Mouse (Mus musculus): ENCODE measurements around the gene Vrk1. TPM values are rescaled to one million over a fixed set of nuclear protein-coding genes. Genes with fewer than 3 reads are reported as not detected.

The Vrk1 gene
- polyA plus RNA-seq, 1 experiment from 2014 or later: 114 TPM

- Histone ChIP-seq H3K4me1 (replicated peaks; ENCODE audit: control insufficient read depth, insufficient read depth, low read length) (0 out of 2 replicates have a peak, but pooled peaks cover 2% of the 10 kb centered on the region), H3K4me3 (ENCODE audit: low read depth, low read length) (peak overlapping the region; percentile 93; the same call in 1 of the 2 replicates), H3K4me2 (ENCODE audit: low read depth, low read length, severe bottlenecking) (peak overlapping the region; percentile 42; the same call in 1 of the 2 replicates), H3K36me3 (ENCODE audit: control insufficient read depth, insufficient read depth, low read length) (no peaks in the 10 kb centered on the region; the same call in 1 of the 2 replicates), H3K27me3 (ENCODE audit: control insufficient read depth, insufficient read depth, low read length) (no peaks in the 10 kb centered on the region), H3K9ac (ENCODE audit: low read length) (peak overlapping the region; percentile 88; the same call in 1 of the 2 replicates), H3K9me3 (ENCODE audit: control insufficient read depth, low read length) (no peaks in the 10 kb centered on the region), H3K27ac (ENCODE audit: low read depth, low read length) (no peak overlapping the region)
- ATAC-seq (replicated peaks; ENCODE audit: low FRiP score): peak; percentile 1; the same call in 1 of the 2 replicates
- 85% methylated on average over 12 of the region's 12 CpGs for WGBS
- DNase-seq (ENCODE audit: low spot score): no peak
Measured at GRCm38 (mm10) chr12:106009122-106009870, 732 bp upstream of the Vrk1 start.

DNA sequence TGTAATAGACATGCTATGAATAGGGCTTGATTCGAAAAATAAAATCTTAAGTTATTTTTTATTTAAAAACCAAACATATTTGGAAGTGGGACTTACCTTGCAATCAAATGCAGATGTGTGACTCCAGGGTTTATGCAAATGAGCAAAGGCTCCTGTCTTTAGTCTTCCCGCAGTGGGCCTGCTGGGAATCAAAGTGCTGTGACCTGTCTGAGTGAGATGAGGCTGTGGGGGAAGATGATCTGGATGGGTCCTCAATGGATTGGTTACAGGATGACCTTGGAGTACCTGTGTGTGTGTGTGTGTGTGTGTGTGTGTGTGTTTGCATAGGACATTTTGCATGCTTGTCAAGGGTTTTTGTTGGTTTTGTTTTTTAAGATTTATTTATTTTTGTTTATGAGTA is 2.1 kb downstream of the Vrk1 start:
- Histone ChIP-seq H3K27ac (ENCODE audit: low read depth, low read length) (no peak overlapping the region), H3K4me1 (replicated peaks; ENCODE audit: control insufficient read depth, insufficient read depth, low read length) (0 out of 2 replicates have a peak, but pooled peaks cover 2% of the 10 kb centered on the region), H3K9me3 (ENCODE audit: control insufficient read depth, low read length) (no peaks in the 10 kb centered on the region), H3K27me3 (ENCODE audit: control insufficient read depth, insufficient read depth, low read length) (no peaks in the 10 kb centered on the region), H3K4me3 (ENCODE audit: low read depth, low read length) (no peak overlapping the region), H3K9ac (ENCODE audit: low read length) (no peak overlapping the region), H3K4me2 (ENCODE audit: low read depth, low read length, severe bottlenecking) (no peak overlapping the region), H3K36me3 (ENCODE audit: control insufficient read depth, insufficient read depth, low read length) (no peaks in the 10 kb centered on the region; the same call in 1 of the 2 replicates)
- no peak for DNase-seq (ENCODE audit: low spot score)
- WGBS: 80% methylated on average over 2 of the region's 2 CpGs
- ATAC-seq (replicated peaks; ENCODE audit: low FRiP score): no peak

GRCm38 (mm10) chr12:106016265-106017012 is 6.4 kb downstream of the Vrk1 start:
- Histone ChIP-seq H3K9me3 (ENCODE audit: control insufficient read depth, low read length) (no peaks in the 10 kb centered on the region), H3K4me1 (replicated peaks; ENCODE audit: control insufficient read depth, insufficient read depth, low read length) (0 out of 2 replicates have a peak, but pooled peaks cover under 1% of the 10 kb centered on the region), H3K27me3 (ENCODE audit: control insufficient read depth, insufficient read depth, low read length) (no peaks in the 10 kb centered on the region), H3K36me3 (ENCODE audit: control insufficient read depth, insufficient read depth, low read length) (no peaks in the 10 kb centered on the region; the same call in 1 of the 2 replicates), H3K4me2 (ENCODE audit: low read depth, low read length, severe bottlenecking) (no peak overlapping the region), H3K4me3 (ENCODE audit: low read depth, low read length) (no peak overlapping the region), H3K27ac (ENCODE audit: low read depth, low read length) (no peak overlapping the region), H3K9ac (ENCODE audit: low read length) (no peak overlapping the region)
- DNase-seq (ENCODE audit: low spot score): no peak
- ATAC-seq (replicated peaks; ENCODE audit: low FRiP score): no peak
- 84% methylated on average over 12 of the region's 12 CpGs for WGBS

- H3K9ac ChIP-seq (ENCODE audit: low read length): no peak overlapping the region
- H3K4me3 ChIP-seq (ENCODE audit: low read depth, low read length): no peak overlapping the region
- WGBS: 79% methylated on average over 4 of the region's 4 CpGs
- H3K4me1 ChIP-seq (replicated peaks; ENCODE audit: control insufficient read depth, insufficient read depth, low read length): no peaks in the 10 kb centered on the region
- ATAC-seq (replicated peaks; ENCODE audit: low FRiP score) (no peak), DNase-seq (ENCODE audit: low spot score) (no peak)
- H3K4me2 ChIP-seq (ENCODE audit: low read depth, low read length, severe bottlenecking): no peak overlapping the region
- no peaks in the 10 kb centered on the region; the same call in 1 of the 2 replicates for H3K36me3 ChIP-seq (ENCODE audit: control insufficient read depth, insufficient read depth, low read length)
- H3K27me3 ChIP-seq (ENCODE audit: control insufficient read depth, insufficient read depth, low read length): no peaks in the 10 kb centered on the region
- H3K9me3 ChIP-seq (ENCODE audit: control insufficient read depth, low read length): no peaks in the 10 kb centered on the region
- H3K27ac ChIP-seq (ENCODE audit: low read depth, low read length): no peak overlapping the region
Measured at GRCm38 (mm10) chr12:106020063-106020462, 10.0 kb downstream of the Vrk1 start.

DNA sequence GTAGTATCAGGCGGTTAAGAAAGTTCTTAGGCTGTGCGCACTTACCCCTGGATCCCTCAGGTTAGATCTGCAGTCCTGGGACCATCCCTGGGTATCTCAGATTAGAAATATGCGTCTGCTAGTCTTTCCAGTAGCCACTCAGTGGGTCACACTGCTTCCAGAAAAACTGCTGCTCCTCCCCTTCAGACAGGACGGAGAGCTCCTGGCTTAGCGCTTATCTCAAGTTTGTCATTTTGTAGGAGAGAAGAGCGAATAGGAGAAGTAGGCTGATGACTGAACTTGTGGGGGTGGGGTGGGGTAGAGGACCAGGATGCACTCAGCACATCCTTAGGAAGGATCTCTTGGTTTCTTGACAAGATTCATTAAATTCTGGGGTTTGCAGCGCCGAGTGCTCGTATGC is 13.6 kb downstream of the Vrk1 start:
- no peak overlapping the region for H3K9ac ChIP-seq (ENCODE audit: low read length)
- WGBS: 94% methylated on average over 9 of the region's 9 CpGs
- no peak overlapping the region for H3K4me3 ChIP-seq (ENCODE audit: low read depth, low read length)
- no peak for DNase-seq (ENCODE audit: low spot score)
- no peaks in the 10 kb centered on the region for H3K27me3 ChIP-seq (ENCODE audit: control insufficient read depth, insufficient read depth, low read length)
- no peak overlapping the region for H3K4me2 ChIP-seq (ENCODE audit: low read depth, low read length, severe bottlenecking)
- H3K9me3 ChIP-seq (ENCODE audit: control insufficient read depth, low read length): no peaks in the 10 kb centered on the region
- no peak overlapping the region for H3K27ac ChIP-seq (ENCODE audit: low read depth, low read length)
- no peaks in the 10 kb centered on the region for H3K4me1 ChIP-seq (replicated peaks; ENCODE audit: control insufficient read depth, insufficient read depth, low read length)
- H3K36me3 ChIP-seq (ENCODE audit: control insufficient read depth, insufficient read depth, low read length): no peaks in the 10 kb centered on the region; the same call in none of the 2 replicates
- ATAC-seq (replicated peaks; ENCODE audit: low FRiP score): no peak

DNA sequence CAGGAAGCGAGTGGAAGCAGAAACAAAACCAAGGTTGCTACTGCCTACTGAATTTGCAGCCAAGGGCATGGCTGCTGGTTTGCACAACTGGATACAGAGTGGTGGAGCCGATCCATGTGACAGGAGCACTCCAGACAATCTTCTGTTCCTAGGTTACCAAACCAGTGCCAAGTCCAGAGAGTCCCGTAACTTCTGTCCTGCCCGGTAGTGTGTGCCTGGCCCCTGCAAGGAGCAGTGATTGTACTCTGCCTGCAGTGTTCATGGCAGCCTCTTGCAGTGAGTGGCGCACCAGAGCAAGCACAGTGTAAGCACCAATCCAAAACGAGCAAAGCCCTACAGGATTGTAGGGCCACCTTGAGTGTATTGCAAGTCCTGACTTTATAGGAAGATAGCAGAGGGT is 15.4 kb downstream of the Vrk1 start:
- no peak overlapping the region for H3K27ac ChIP-seq (ENCODE audit: low read depth, low read length)
- H3K9ac ChIP-seq (ENCODE audit: low read length): no peak overlapping the region
- no peak for DNase-seq (ENCODE audit: low spot score)
- H3K4me2 ChIP-seq (ENCODE audit: low read depth, low read length, severe bottlenecking): no peak overlapping the region
- no peaks in the 10 kb centered on the region for H3K4me1 ChIP-seq (replicated peaks; ENCODE audit: control insufficient read depth, insufficient read depth, low read length)
- ATAC-seq (replicated peaks; ENCODE audit: low FRiP score): no peak
- no peaks in the 10 kb centered on the region for H3K9me3 ChIP-seq (ENCODE audit: control insufficient read depth, low read length)
- H3K27me3 ChIP-seq (ENCODE audit: control insufficient read depth, insufficient read depth, low read length): no peaks in the 10 kb centered on the region
- H3K4me3 ChIP-seq (ENCODE audit: low read depth, low read length): no peak overlapping the region
- whole genome bisulfite sequencing: 86% methylated on average over 6 of the region's 6 CpGs
- no peaks in the 10 kb centered on the region; the same call in none of the 2 replicates for H3K36me3 ChIP-seq (ENCODE audit: control insufficient read depth, insufficient read depth, low read length)

- WGBS: 86% methylated on average over 16 of the region's 16 CpGs
- Histone ChIP-seq H3K27me3 (ENCODE audit: control insufficient read depth, insufficient read depth, low read length) (no peaks in the 10 kb centered on the region), H3K27ac (ENCODE audit: low read depth, low read length) (no peak overlapping the region), H3K4me3 (ENCODE audit: low read depth, low read length) (no peak overlapping the region), H3K4me1 (replicated peaks; ENCODE audit: control insufficient read depth, insufficient read depth, low read length) (no peaks in the 10 kb centered on the region), H3K4me2 (ENCODE audit: low read depth, low read length, severe bottlenecking) (no peak overlapping the region), H3K9me3 (ENCODE audit: control insufficient read depth, low read length) (no peaks in the 10 kb centered on the region), H3K36me3 (ENCODE audit: control insufficient read depth, insufficient read depth, low read length) (no peaks in the 10 kb centered on the region; the same call in none of the 2 replicates), H3K9ac (ENCODE audit: low read length) (no peak overlapping the region)
- ATAC-seq (replicated peaks; ENCODE audit: low FRiP score): no peak
- no peak for DNase-seq (ENCODE audit: low spot score)
Measured at GRCm38 (mm10) chr12:106026385-106027134, 16.5 kb downstream of the Vrk1 start.

GRCm38 (mm10) chr12:106027372-106027771 is 17.3 kb downstream of the Vrk1 start:
- Histone ChIP-seq H3K36me3 (ENCODE audit: control insufficient read depth, insufficient read depth, low read length) (no peaks in the 10 kb centered on the region; the same call in none of the 2 replicates), H3K4me1 (replicated peaks; ENCODE audit: control insufficient read depth, insufficient read depth, low read length) (no peaks in the 10 kb centered on the region), H3K4me2 (ENCODE audit: low read depth, low read length, severe bottlenecking) (no peak overlapping the region), H3K27me3 (ENCODE audit: control insufficient read depth, insufficient read depth, low read length) (no peaks in the 10 kb centered on the region), H3K4me3 (ENCODE audit: low read depth, low read length) (no peak overlapping the region), H3K9me3 (ENCODE audit: control insufficient read depth, low read length) (no peaks in the 10 kb centered on the region), H3K9ac (ENCODE audit: low read length) (no peak overlapping the region), H3K27ac (ENCODE audit: low read depth, low read length) (no peak overlapping the region)
- ATAC-seq (replicated peaks; ENCODE audit: low FRiP score) (no peak), DNase-seq (ENCODE audit: low spot score) (no peak)
- 91% methylated on average over 5 of the region's 5 CpGs for WGBS
